Mouse (Mus musculus): ENCODE measurements around the gene Olfr1271. TPM values are rescaled to one million over a fixed set of nuclear protein-coding genes. Genes with fewer than 3 reads are reported as not detected.
"Not testable (repeated sequence)": the region's sequence is repeated elsewhere in the genome, so short reads cannot be mapped to it uniquely, and the experiment has no call there.

Olfr1271 gene
- not detected in 2 replicates for total RNA-seq (2015)
- not detected in 2 replicates for total RNA-seq (2017)

GRCm38 (mm10) chr2:90270932-90271331, at the start of gene Olfr1271:
Olfr1271 (minus strand) TSS chr2:90271032.
- no peak for ATAC-seq (ENCODE audit: poor library complexity, severe bottlenecking)

GRCm38 (mm10) chr2:90292741-90293140, 21.9 kb upstream of the Olfr1271 start, which contains the start of gene Olfr1272:
Olfr1272 (minus strand) TSS chr2:90292841.
- no peak for ATAC-seq (ENCODE audit: poor library complexity, severe bottlenecking)

DNA sequence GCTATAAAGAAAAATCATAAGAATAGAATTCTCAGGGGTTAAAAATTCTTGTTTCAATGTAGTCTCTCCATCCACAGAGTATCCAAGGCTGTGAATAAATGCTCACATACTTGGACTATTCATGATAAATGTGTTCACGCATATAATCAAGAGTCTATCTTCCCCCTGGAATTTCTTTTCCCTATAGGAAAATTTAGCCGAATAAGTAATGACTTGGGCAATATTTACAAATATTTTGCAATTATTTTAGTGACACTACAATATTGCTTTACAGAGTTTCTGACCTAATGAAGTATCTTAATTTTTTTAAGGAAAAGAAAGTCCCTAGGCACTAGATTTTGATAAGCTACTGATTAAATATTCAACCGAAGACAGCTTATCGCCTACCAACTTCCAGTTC, 13.3 kb downstream of the Olfr1271 start, which contains the start of gene Olfr142:
TSS of gene Olfr142 (minus strand) at position 101 of the 400 bp plus-strand sequence.
- no peak for ATAC-seq (ENCODE audit: poor library complexity, severe bottlenecking)

DNA sequence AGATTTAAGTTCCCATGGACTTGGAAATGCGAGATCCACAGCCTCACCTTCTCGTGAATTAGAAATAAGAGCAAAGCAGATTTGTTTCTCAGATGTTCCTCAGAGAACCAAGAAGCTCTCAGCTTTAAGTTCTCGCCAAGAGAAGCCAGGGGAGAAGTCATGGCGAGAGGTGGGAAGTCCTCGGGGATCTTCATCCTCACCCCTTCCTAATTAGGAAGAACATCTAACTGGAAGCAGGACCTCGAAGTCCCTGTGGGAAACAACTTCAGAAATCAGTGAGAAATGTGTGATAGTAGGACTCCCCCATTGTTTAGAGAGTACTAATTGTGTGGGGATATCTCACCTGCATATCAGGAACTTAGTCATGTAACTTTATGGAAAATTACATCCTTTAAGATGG, 46.4 kb downstream of the Olfr1271 start, which contains the start of gene Olfr1506:
TSS of gene Olfr1506 (minus strand) at position 101 of the 400 bp plus-strand sequence.
- ATAC-seq (ENCODE audit: poor library complexity, severe bottlenecking) = not testable (repeated sequence)

Other genes starting within 250 kb of the Olfr1271 start
- not detected in 2 replicates for gene Olfr1264, start 245.5 kb downstream of the Olfr1271 start, total RNA-seq (2015)
- not detected in 2 replicates for gene Olfr1264, start 245.5 kb downstream of the Olfr1271 start, total RNA-seq (2017)
- not detected in 2 replicates for gene Olfr1265, start 235.7 kb downstream of the Olfr1271 start, total RNA-seq (2015)
- gene Olfr1265, start 235.7 kb downstream of the Olfr1271 start, total RNA-seq (2017) = not detected in 2 replicates
- gene Olfr140, start 207.4 kb downstream of the Olfr1271 start, total RNA-seq (2015) = not detected in 2 replicates
- not detected in 2 replicates for gene Olfr140, start 207.4 kb downstream of the Olfr1271 start, total RNA-seq (2017)
- not detected in 2 replicates for gene Olfr1269, start 149.6 kb downstream of the Olfr1271 start, total RNA-seq (2015)
- not detected in 2 replicates for gene Olfr1269, start 149.6 kb downstream of the Olfr1271 start, total RNA-seq (2017)
- not detected in 2 replicates for gene Olfr32, start 128.7 kb downstream of the Olfr1271 start, total RNA-seq (2015)
- not detected in 2 replicates for gene Olfr32, start 128.7 kb downstream of the Olfr1271 start, total RNA-seq (2017)
- not detected in 2 replicates for gene Olfr1270, start 117.9 kb downstream of the Olfr1271 start, total RNA-seq (2015)
- gene Olfr1270, start 117.9 kb downstream of the Olfr1271 start, total RNA-seq (2017) = not detected in 2 replicates
- not detected in 2 replicates for gene Olfr1506, start 46.5 kb downstream of the Olfr1271 start, total RNA-seq (2015)
- gene Olfr1506, start 46.5 kb downstream of the Olfr1271 start, total RNA-seq (2017) = 0.07 TPM in 1 of 2 replicates, not detected in the other
- not detected in 2 replicates for gene Olfr142, start 13.4 kb downstream of the Olfr1271 start, total RNA-seq (2015)
- not detected in 2 replicates for gene Olfr142, start 13.4 kb downstream of the Olfr1271 start, total RNA-seq (2017)
- gene Olfr1272, start 21.8 kb upstream of the Olfr1271 start, total RNA-seq (2015) = not detected in 2 replicates
- not detected in 2 replicates for gene Olfr1272, start 21.8 kb upstream of the Olfr1271 start, total RNA-seq (2017)
- gene Gm13769, start 51.2 kb upstream of the Olfr1271 start, total RNA-seq (2015) = 0.11 TPM in 1 of 2 replicates, not detected in the other
- 0.16 TPM in 1 of 2 replicates, not detected in the other for gene Gm13769, start 51.2 kb upstream of the Olfr1271 start, total RNA-seq (2017)
- gene Olfr1274-ps, start 127.7 kb upstream of the Olfr1271 start, total RNA-seq (2015) = not detected in 2 replicates
- gene Olfr1274-ps, start 127.7 kb upstream of the Olfr1271 start, total RNA-seq (2017) = not detected in 2 replicates